Mouse (Mus musculus) midbrain, embryonic 11.5 days (tissue): Measurements from ENCODE around the gene Lemd2. TPM values are rescaled to one million over a fixed set of nuclear protein-coding genes. Genes with fewer than 3 reads are reported as not detected.

Experiments
- ATAC-seq: fragments of 200-750 bp; cut with Nextera tagmentation; 2 replicates; pipeline ENCODE4 v1.8.0; 2017; ENCODE audit warnings: moderate TSS enrichment, moderate library complexity; ENCODE audit not compliant: low FRiP score
- DNase-seq: peaks from one replicate; pipeline ENCODE4 v3.0.0; 2015; ENCODE audit warnings: low spot score; ENCODE audit errors: missing footprints
- H3K27ac ChIP-seq: fragments of 300-500 bp; sonication (generic); 2 replicates; pipeline ENCODE4 v1.5.1; 2014; ENCODE audit warnings: low read depth, low read length
- H3K27me3 ChIP-seq: fragments of 300-500 bp; sonication (generic); 2 replicates; pipeline ENCODE4 v1.6.1; 2014; ENCODE audit warnings: mild to moderate bottlenecking, low read length, moderate library complexity, mixed read lengths; ENCODE audit not compliant: control insufficient read depth, insufficient read depth
- H3K36me3 ChIP-seq: fragments of 300-500 bp; sonication (generic); 2 replicates; pipeline ENCODE4 v1.6.1; 2014; ENCODE audit warnings: mild to moderate bottlenecking, low read length, moderate library complexity, mixed read lengths; ENCODE audit not compliant: control insufficient read depth, insufficient read depth
- H3K4me1 ChIP-seq: fragments of 300-500 bp; sonication (generic); 2 replicates; pipeline ENCODE4 v1.6.1; 2014; ENCODE audit warnings: low read length; ENCODE audit not compliant: control insufficient read depth, insufficient read depth
- H3K4me2 ChIP-seq: fragments of 300-500 bp; sonication (generic); 2 replicates; pipeline ENCODE4 v1.6.1; 2014; ENCODE audit warnings: mild to moderate bottlenecking, moderate library complexity
- H3K4me3 ChIP-seq: fragments of 300-500 bp; sonication (generic); 2 replicates; pipeline ENCODE4 v1.5.1; 2014; ENCODE audit warnings: low read depth, low read length
- H3K9ac ChIP-seq: fragments of 300-500 bp; sonication (generic); 2 replicates; pipeline ENCODE4 v1.6.1; 2014; ENCODE audit warnings: low read length
- H3K9me3 ChIP-seq: fragments of 300-500 bp; sonication (generic); 2 replicates; pipeline ENCODE4 v1.6.1; 2016; ENCODE audit warnings: low read length; ENCODE audit not compliant: control insufficient read depth
- WGBS: fragments of 180-500 bp; shearing (Covaris S2); extraction: QIAGEN DNeasy Blood & Tissue Kit; methylation state at CpG from one replicate; pipeline ENCODE4 v1.1.7; 2014; 5-methylcytosine and 5-hydroxymethylcytosine counted together
- polyA plus RNA-seq: library from polyadenylated mRNA; unstranded; fragments of >200 nt; fragmentation: Nextera tagmentation; extraction: Ambion mirVana; gene quantifications from 2 replicates; pipeline ENCODE4 v1.2.1, GENCODE M21; 2014

Lemd2 gene
- polyA plus RNA-seq, 1 experiment from 2014 or later = 16.3 TPM

- 58% methylated on average over 9 of the region's 9 CpGs for WGBS
- ATAC-seq (no peak), DNase-seq (no peak)
- Histone ChIP-seq H3K27ac (peak overlapping the region; percentile 22; the same call in 1 of the 2 replicates), H3K4me2 (no peak overlapping the region), H3K4me3 (no peak overlapping the region), H3K9me3 (no peaks in the 10 kb centered on the region), H3K27me3 (no peaks in the 10 kb centered on the region), H3K9ac (0 out of 2 replicates have a peak overlapping the region, but pooled peaks have one; percentile 1), H3K36me3 (peaks cover 9% of the 10 kb centered on the region; the same call in 1 of the 2 replicates), H3K4me1 (peaks cover 12% of the 10 kb centered on the region; the same call in 1 of the 2 replicates)
These were observed 8.1 kb downstream of the Lemd2 start for GRCm38 (mm10) chr17:27196206-27196605.

GRCm38 (mm10) chr17:27194258-27195185 is 9.7 kb downstream of the Lemd2 start:
- DNase-seq = no peak
- no peaks in the 10 kb centered on the region for H3K9me3 ChIP-seq
- no peak overlapping the region for H3K9ac ChIP-seq
- ATAC-seq = no peak
- H3K4me2 ChIP-seq = no peak overlapping the region
- no peaks in the 10 kb centered on the region for H3K27me3 ChIP-seq
- H3K4me1 ChIP-seq = peaks cover 12% of the 10 kb centered on the region; the same call in 1 of the 2 replicates
- peak overlapping the region; percentile 35; the same call in 1 of the 2 replicates for H3K27ac ChIP-seq
- peaks cover 9% of the 10 kb centered on the region; the same call in 1 of the 2 replicates for H3K36me3 ChIP-seq
- WGBS = 54% methylated on average over 20 of the region's 20 CpGs
- no peak overlapping the region for H3K4me3 ChIP-seq

GRCm38 (mm10) chr17:27191804-27192203 is 12.5 kb downstream of the Lemd2 start:
- Histone ChIP-seq H3K4me1 (peaks cover 23% of the 10 kb centered on the region), H3K27ac (no peak overlapping the region), H3K4me2 (no peak overlapping the region), H3K36me3 (peaks cover 8% of the 10 kb centered on the region; the same call in 1 of the 2 replicates), H3K27me3 (no peaks in the 10 kb centered on the region), H3K4me3 (no peak overlapping the region), H3K9me3 (no peaks in the 10 kb centered on the region), H3K9ac (no peak overlapping the region)
- DNase-seq = no peak
- WGBS = 95% methylated on average over 5 of the region's 5 CpGs
- no peak for ATAC-seq

- no peaks in the 10 kb centered on the region for H3K9me3 ChIP-seq
- ATAC-seq (no peak), DNase-seq (no peak)
- no peak overlapping the region for H3K9ac ChIP-seq
- peaks cover 8% of the 10 kb centered on the region; the same call in 1 of the 2 replicates for H3K36me3 ChIP-seq
- H3K4me2 ChIP-seq = no peak overlapping the region
- no peaks in the 10 kb centered on the region for H3K27me3 ChIP-seq
- H3K4me3 ChIP-seq = no peak overlapping the region
- H3K4me1 ChIP-seq = peaks cover 23% of the 10 kb centered on the region
- H3K27ac ChIP-seq = no peak overlapping the region
- 88% methylated on average over 6 of the region's 6 CpGs for WGBS
These were observed 13.1 kb downstream of the Lemd2 start for GRCm38 (mm10) chr17:27191189-27191588.

- Histone ChIP-seq H3K4me1 (peaks cover 16% of the 10 kb centered on the region), H3K4me2 (no peak overlapping the region), H3K27ac (no peak overlapping the region), H3K27me3 (no peaks in the 10 kb centered on the region), H3K9me3 (no peaks in the 10 kb centered on the region), H3K4me3 (no peak overlapping the region), H3K9ac (no peak overlapping the region), H3K36me3 (peaks cover 8% of the 10 kb centered on the region; the same call in 1 of the 2 replicates)
- 37% methylated on average over 10 of the region's 10 CpGs for WGBS
- peak; percentile 71 for ATAC-seq
- peak; percentile 92 for DNase-seq
These were observed 14.5 kb downstream of the Lemd2 start for GRCm38 (mm10) chr17:27189640-27190216.

- Histone ChIP-seq H3K4me2 (no peak overlapping the region), H3K4me3 (no peak overlapping the region), H3K4me1 (peaks cover 12% of the 10 kb centered on the region), H3K9ac (no peak overlapping the region), H3K27me3 (no peaks in the 10 kb centered on the region), H3K9me3 (no peaks in the 10 kb centered on the region), H3K36me3 (peaks cover 6% of the 10 kb centered on the region; the same call in 1 of the 2 replicates), H3K27ac (no peak overlapping the region)
- DNase-seq = no peak
- no peak for ATAC-seq
- 74% methylated on average over 9 of the region's 9 CpGs for WGBS
These were observed 15.4 kb downstream of the Lemd2 start for GRCm38 (mm10) chr17:27188883-27189282.

- DNase-seq (no peak), ATAC-seq (no peak)
- no peaks in the 10 kb centered on the region for H3K9me3 ChIP-seq
- no peak overlapping the region for H3K27ac ChIP-seq
- peaks cover 10% of the 10 kb centered on the region for H3K4me1 ChIP-seq
- 64% methylated on average over 5 of the region's 5 CpGs for whole genome bisulfite sequencing
- H3K36me3 ChIP-seq = 0 out of 2 replicates have a peak, but pooled peaks cover 2% of the 10 kb centered on the region
- no peak overlapping the region for H3K4me2 ChIP-seq
- H3K4me3 ChIP-seq = no peak overlapping the region
- no peaks in the 10 kb centered on the region for H3K27me3 ChIP-seq
- no peak overlapping the region for H3K9ac ChIP-seq
These were observed 17.2 kb downstream of the Lemd2 start for GRCm38 (mm10) chr17:27187059-27187458.

- Histone ChIP-seq H3K4me3 (no peak overlapping the region), H3K36me3 (0 out of 2 replicates have a peak, but pooled peaks cover 1% of the 10 kb centered on the region), H3K27me3 (no peaks in the 10 kb centered on the region), H3K9me3 (no peaks in the 10 kb centered on the region), H3K9ac (no peak overlapping the region), H3K4me2 (no peak overlapping the region), H3K4me1 (peaks cover 10% of the 10 kb centered on the region), H3K27ac (no peak overlapping the region)
- WGBS = 91% methylated on average over 3 of the region's 3 CpGs
- ATAC-seq (no peak), DNase-seq (no peak)
These were observed 18.2 kb downstream of the Lemd2 start for GRCm38 (mm10) chr17:27186068-27186467.
